Mouse (Mus musculus) gastrocnemius, postnatal 14 days (tissue): ENCODE measurements around the gene Pla2g5. TPM values are rescaled to one million over a fixed set of nuclear protein-coding genes. Genes with fewer than 3 reads are reported as not detected.
"Not testable (repeated sequence)": the region's sequence is repeated elsewhere in the genome, so short reads cannot be mapped to it uniquely, and the experiment has no call there.

Experiments used
- DNase-seq: peaks from one replicate; pipeline ENCODE4 v3.0.0; 2021; ENCODE audit warnings: mixed read lengths
- intact Hi-C: fragments of 180-260 bp; cut with DNase I; formaldehyde crosslinking; loops from one replicate; pipeline ENCODE4 v1.15.1; 2025; ENCODE audit warnings: low total_unique reads
- long read RNA-seq, 2 experiments: library from polyadenylated mRNA; stranded (forward); transcript quantifications; one replicate each; pipeline ENCODE4 v2.0.0; 2021
- total RNA-seq, 2 experiments: library from RNA; stranded (reverse); gene quantifications; 2 replicates each; pipeline ENCODE4 v1.2.3; 2021

Gene Pla2g5
- total RNA-seq, result 1 to 10 TPM in 1 of 2 experiments, under 1 TPM in 1; 0.95 to 1.8 TPM
- long read RNA-seq, experiment 1, partial matches to known transcripts, result 0 of 1 reads
- long read RNA-seq, experiment 1, other reads (novel, unspliced or antisense), result 0 of 1 reads
- long read RNA-seq, experiment 2, partial matches to known transcripts, result 0 of 1 reads
- long read RNA-seq, experiment 2, other reads (novel, unspliced or antisense), result 1 of 1 reads

DNA sequence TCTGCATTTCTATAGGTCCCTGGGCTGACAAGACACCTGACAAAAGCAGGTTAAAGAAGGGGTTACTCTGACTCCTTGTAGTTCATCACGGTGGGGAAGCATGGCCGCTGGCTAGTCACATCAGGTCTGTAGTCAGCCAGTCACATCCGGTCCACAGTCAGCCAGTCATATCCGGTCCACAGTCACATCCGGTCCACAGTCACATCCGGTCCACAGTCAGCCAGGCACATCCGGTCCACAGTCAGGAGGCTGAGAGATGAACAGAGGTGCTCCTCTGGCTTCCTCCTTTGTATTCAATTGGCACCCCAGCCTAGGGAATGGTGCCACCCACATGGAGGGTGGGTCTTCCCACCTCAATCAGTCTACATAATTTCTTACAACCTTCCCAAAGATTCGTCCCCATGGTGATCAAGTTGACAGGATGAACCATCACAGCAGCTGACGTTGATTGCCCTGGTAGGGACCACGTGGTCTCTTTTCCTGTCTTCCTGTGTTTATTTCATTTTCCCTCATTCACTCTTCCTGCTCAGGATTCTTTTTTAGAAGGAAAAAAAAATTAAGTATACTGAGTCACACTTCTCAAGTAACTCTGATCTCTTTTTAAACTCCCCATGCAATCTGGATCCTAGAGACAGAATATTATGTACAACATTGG is at the start of gene Pla2g5:
Pla2g5 (minus strand) TSS at position 139 of the 655 bp plus-strand sequence.
- DNase-seq, result no peak
- intact Hi-C loops, result no loop called here

- intact Hi-C loops, result no loop called here
- DNase-seq, result no peak
Observed at GRCm38 (mm10) chr4:138905624-138906337, 42.5 kb upstream of the Pla2g5 start.

DNA sequence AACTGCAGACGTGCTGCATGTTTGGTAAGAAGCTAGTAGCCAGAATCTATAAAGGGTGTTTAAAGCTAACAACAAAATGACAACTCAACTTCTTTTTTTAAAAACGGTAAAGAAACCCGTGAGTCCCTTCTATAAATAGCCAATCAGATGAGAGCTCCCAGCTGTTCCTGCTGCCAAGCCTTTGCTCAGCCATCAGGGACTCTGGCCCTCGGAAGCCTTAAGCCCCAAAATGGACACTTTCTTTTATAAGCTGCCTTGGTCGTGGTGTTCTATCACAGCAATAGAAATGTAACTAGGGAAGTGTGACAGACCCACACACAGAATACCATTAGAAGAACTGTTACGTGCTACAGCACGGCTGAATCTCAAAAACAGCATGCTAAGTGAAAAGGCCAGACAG is 36.1 kb upstream of the Pla2g5 start:
- intact Hi-C loops, result no loop called here
- DNase-seq, result no peak

DNA sequence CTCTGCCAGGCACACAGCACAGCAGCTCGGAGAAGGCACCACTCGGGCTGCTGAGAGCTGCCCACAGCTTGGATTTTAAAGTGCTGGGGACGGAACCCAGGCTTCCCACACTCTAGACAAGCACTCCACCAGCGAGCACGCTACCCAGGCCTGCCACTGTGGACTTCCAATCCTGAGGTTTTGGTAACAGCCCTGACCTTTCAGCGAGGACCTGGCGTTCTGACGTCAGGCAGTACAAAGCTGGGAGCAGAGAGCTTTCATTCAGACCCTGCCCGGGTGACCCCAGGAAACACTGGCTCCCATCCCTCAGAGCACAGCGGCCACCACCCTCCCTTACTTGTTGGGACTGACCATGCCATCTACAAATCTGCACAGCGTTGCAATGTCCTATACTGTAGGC is 30.5 kb upstream of the Pla2g5 start:
- DNase-seq, intact Hi-C loops: not testable (repeated sequence)

DNA sequence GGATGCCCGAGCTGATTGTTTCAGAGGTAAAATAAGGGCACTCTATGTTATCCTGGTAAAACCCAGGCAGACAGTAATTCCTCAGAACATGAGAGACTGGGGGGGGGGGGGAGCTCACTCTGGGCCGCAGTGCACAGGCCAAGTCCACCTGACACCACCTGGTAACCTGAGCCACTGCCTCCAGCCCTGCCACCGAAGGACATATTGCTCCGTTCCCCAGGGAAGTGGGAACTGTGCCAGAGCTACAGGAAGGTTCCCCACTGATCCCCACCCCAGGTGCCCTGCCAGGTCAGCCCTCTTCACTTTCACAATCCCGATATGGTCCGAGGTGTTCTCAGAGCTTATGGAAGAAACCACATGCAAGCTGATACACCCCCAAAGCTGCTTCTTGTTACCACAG is 29.4 kb upstream of the Pla2g5 start:
- intact Hi-C loops, result no loop called here

DNA sequence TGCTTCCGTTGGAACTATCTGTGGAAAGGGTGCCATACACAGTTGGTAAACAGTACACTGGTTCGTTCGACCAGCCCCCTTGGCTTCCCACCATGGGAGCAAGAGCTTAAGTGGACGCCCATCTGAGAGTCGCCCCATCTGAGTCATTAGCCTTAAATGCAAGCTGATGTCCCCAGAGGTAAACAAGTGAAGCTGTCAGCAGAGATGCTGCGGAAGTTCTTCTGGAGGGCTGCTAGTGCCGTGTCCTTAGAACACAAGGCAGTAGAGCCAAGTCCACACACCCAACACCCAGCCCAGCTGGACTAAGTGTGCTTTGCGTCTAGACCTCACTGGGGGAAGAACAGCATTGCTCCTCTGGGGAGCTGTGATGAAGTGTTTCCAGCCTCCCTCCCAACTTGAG is 26.4 kb upstream of the Pla2g5 start:
- intact Hi-C loops, result no loop called here
- peak; percentile 31 for DNase-seq

More for the DNA sequence above, 29.4 kb upstream of the Pla2g5 start:
- no peak for DNase-seq

GRCm38 (mm10) chr4:138889165-138889564 is 25.9 kb upstream of the Pla2g5 start:
- no peak for DNase-seq
- intact Hi-C loops, result no loop called here

- DNase-seq, result peak; percentile 83
- intact Hi-C loops, result loop anchor here (1.0 kb wide), 1 partner anchor 17 kb away; no protein-coding TSS in a partner anchor
Observed at GRCm38 (mm10) chr4:138884261-138884660, 21.0 kb upstream of the Pla2g5 start.

DNA sequence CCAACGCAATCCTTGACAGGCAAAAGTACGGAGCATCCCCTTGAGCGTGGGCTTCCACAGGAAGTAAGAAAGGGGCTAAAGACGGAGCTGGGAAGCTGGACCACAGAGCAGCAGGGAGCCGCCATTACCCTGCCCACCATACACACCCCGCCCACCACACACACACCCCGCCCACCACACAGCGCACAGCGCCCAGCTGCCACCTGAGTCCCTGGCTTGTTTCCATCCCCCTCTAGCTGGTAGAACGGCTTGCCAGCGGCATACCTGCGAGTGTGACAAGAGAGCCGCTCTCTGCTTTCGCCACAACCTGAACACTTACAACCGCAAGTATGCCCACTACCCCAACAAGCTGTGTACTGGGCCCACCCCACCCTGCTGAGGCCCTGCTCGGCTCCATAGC is 18.9 kb upstream of the Pla2g5 start:
- DNase-seq, result no peak
- intact Hi-C loops, result no loop called here

GRCm38 (mm10) chr4:138880811-138881584 is 17.7 kb upstream of the Pla2g5 start:
- DNase-seq, result no peak
- intact Hi-C loops, result no loop called here

DNA sequence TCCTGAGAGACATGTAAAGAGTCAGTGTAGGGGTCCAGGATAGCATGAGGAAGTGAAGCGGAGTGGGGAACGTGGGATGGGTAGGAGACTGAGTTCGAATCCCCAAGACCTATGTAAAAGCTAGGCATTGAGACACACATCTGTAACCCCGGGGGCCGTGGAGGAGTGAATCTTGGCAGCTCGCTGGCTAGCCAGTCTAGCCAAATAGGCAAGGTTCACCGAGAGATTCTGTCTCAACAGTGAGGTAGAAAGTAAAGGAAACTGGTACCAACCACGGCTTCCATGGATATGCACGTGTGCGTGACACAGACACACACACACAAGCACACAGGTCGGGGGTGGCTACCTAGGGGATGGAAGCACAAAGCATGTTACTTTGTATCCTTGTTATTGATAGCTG is 16.5 kb upstream of the Pla2g5 start:
- intact Hi-C loops, result no loop called here
- no peak for DNase-seq

DNA sequence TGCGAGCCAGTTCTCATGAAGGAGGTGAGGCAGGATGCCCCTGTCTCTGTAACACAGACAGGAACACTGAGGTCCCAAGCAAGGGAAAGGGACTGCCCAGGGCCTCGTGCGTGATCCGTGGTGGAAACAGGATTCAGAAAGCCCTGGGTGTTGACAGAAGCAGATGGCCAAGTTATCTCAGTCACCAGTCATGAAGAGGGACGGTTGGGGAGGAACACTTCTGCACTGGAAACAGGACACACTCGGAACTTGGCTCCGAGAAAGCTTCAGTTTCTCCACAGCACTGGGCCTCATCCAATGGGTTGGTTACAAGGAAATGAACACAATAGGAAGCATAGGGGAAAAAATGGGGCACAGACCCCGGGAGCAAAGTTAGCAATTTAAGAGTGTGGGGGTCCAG is 15.5 kb upstream of the Pla2g5 start:
- peak; percentile 31 for DNase-seq
- intact Hi-C loops, result no loop called here

DNA sequence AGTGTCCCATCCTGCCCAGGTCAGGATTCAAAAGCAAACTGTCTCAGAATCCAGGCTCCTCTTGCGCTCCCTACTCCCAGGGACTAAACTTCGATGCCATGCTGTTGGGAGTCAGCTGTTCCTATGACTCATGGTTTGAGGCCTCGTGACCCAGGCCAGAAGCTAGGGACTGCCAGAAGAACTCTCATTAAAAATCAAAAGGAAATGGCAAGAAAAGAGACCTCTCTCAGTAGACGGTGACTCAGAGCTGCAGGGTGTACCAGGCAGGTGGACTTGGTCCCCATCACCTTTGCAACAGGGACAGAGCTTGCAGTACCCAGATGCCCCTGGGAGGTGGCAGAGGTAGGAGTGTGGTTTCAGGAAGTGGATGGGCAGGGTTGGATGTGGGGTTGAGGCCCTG is 14.4 kb upstream of the Pla2g5 start, which contains the start of gene Pla2g2e:
Pla2g2e (plus strand) TSS at position 212 of the 400 bp plus-strand sequence.
- no peak for DNase-seq

DNA sequence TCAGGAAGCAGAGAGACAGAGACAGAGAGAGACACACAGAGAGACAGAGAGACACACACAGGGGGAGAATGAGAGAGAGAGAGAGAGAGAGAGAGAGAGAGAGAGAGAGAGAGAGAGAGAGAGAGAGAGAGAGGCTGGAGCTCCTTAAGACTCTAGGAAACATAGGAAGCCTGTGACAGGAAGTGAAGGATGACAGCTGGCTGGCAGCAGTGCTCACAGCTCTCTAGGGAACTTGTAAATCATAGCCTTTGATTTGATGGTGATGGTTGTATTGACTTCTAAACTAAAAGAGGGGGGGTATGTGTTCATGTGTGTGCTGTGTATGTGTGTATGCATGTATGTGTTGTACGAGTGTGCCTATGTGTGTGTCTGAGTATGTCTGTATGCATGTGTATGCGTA is 12.7 kb upstream of the Pla2g5 start:
- no peak for DNase-seq

More for the DNA sequence above, 14.4 kb upstream of the Pla2g5 start, which contains the start of gene Pla2g2e:
- intact Hi-C loops, result no loop called here

GRCm38 (mm10) chr4:138875275-138875674 is 12.0 kb upstream of the Pla2g5 start:
- intact Hi-C loops, result not testable (repeated sequence)

More for the DNA sequence above, 12.7 kb upstream of the Pla2g5 start:
- intact Hi-C loops, result no loop called here

GRCm38 (mm10) chr4:138873864-138874263 is 10.6 kb upstream of the Pla2g5 start, which contains the start of gene Gm13030:
Gm13030 (minus strand) TSS chr4:138873964.
- intact Hi-C loops, result no loop called here
- DNase-seq, result no peak

More at GRCm38 (mm10) chr4:138875275-138875674, 12.0 kb upstream of the Pla2g5 start:
- not testable (repeated sequence) for DNase-seq

DNA sequence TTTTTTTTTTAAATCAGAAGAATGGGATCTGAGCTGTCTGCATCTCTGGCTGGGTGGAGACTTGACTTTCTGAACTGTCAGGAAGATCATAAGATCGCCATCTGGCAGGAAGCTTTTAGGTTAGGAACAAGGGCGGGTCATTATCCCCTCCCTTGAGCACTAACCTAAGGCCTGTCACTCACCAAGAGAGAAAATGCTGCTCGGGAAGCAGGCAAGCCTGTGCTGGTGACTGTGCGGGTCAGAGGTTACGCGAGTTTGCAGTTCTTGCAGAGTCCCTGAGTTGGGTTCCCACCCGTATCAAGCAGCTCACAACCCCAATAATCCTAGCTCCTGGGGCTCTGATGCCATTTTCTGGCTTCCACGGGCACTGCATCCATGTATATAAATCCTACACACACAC is 5.4 kb upstream of the Pla2g5 start:
- intact Hi-C loops, result no loop called here
- DNase-seq, result no peak

GRCm38 (mm10) chr4:138866413-138866812 is 3.1 kb upstream of the Pla2g5 start:
- DNase-seq, result peak; percentile 68
- intact Hi-C loops, result no loop called here

DNA sequence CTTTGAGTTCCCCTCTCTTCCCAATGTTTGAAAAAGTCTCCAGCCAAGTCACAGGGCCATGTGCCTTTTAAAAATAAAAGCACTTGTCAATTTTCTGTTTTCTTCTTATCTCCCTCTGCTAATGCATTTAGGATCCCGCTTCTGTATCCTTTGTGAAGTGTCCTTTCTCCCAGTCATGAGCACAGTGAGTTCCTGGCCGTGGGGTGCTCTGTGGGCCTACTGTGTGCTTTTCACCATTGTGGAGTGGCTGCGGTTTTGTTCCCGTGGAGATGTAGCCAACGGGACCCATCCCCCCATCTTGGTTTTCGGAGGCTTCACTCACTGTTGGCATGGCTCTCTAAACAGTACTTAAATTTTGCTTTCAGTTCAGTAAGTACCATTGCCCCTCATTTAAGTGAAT is 2.7 kb upstream of the Pla2g5 start:
- no peak for DNase-seq
- intact Hi-C loops, result no loop called here

DNA sequence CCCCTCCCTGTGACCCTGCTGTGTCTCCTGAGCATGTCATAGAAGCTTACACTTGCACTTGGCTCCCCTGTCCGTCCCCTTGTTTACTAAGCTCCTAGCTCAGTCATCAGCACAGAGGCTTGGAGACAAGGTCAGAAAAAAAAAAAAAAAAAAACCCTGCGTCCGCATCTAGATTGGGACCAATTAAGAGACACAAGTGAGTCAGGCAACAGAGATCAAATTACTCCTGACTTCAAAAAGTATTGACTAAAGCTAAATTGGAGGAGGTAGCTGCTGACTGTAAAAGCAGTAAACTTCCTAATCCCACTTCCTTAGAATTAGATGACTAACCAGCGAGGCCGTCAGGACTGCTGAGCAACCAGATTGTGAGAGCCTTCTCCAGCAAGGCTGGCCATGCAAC is 1.8 kb upstream of the Pla2g5 start:
- intact Hi-C loops, result no loop called here

More for the DNA sequence above, 1.8 kb upstream of the Pla2g5 start:
- no peak for DNase-seq
